Comparison of ENCODE assay signal across 7 mouse cellular contexts in genomic region chr2:70568198-70568941, GRCm38 (mm10). TPM values are rescaled to one million over a fixed set of nuclear protein-coding genes. Genes with fewer than 3 reads are reported as not detected.
DNase-seq lines count a peak whose midpoint lies in the region; ATAC-seq lines count a peak whose summit lies in the region.

No protein-coding gene starts in this region.

- peaks cover 30% of the 10 kb centered on the region for H3K4me1 ChIP-seq in forebrain, embryonic 11.5 days (replicated peaks; ENCODE audit: control insufficient read depth, insufficient read depth, low read length)
- H3K4me1 ChIP-seq in limb, embryonic 15.5 days = peaks cover 38% of the 10 kb centered on the region
- peaks cover 20% of the 10 kb centered on the region for H3K4me1 ChIP-seq in stomach, embryonic 16.5 days (ENCODE audit: control insufficient read depth, insufficient read depth, low read length)

- H3K9ac ChIP-seq in forebrain, embryonic 11.5 days (ENCODE audit: low read length) = peak overlapping the region; percentile 1; the same call in 1 of the 2 replicates
- H3K9ac ChIP-seq in limb, embryonic 15.5 days = no peak overlapping the region
- no peak overlapping the region for H3K9ac ChIP-seq in stomach, embryonic 16.5 days (ENCODE audit: low read length)

- no peaks in the 10 kb centered on the region for H3K36me3 ChIP-seq in forebrain, embryonic 11.5 days (ENCODE audit: control insufficient read depth, insufficient read depth, low read length)
- H3K36me3 ChIP-seq in limb, embryonic 15.5 days = no peaks in the 10 kb centered on the region
- no peaks in the 10 kb centered on the region for H3K36me3 ChIP-seq in stomach, embryonic 16.5 days (ENCODE audit: control insufficient read depth, insufficient read depth, low read length)

- H3K27ac ChIP-seq in forebrain, embryonic 11.5 days (ENCODE audit: low read depth, low read length) = no peak overlapping the region
- H3K27ac ChIP-seq in limb, embryonic 15.5 days = no peak overlapping the region
- H3K27ac ChIP-seq in stomach, embryonic 16.5 days (ENCODE audit: low read length) = no peak overlapping the region

- H3K27me3 ChIP-seq in forebrain, embryonic 11.5 days (ENCODE audit: control insufficient read depth, insufficient read depth, low read length) = peaks cover 82% of the 10 kb centered on the region
- H3K27me3 ChIP-seq in limb, embryonic 15.5 days = peaks cover 98% of the 10 kb centered on the region
- H3K27me3 ChIP-seq in stomach, embryonic 16.5 days (ENCODE audit: control insufficient read depth, insufficient read depth, low read length) = peaks cover 82% of the 10 kb centered on the region

- peak overlapping the region; percentile 22 for H3K4me3 ChIP-seq in forebrain, embryonic 11.5 days (ENCODE audit: low read depth, low read length)
- peak overlapping the region; percentile 29 for H3K4me3 ChIP-seq in limb, embryonic 15.5 days
- peak overlapping the region; percentile 38 for H3K4me3 ChIP-seq in stomach, embryonic 16.5 days (replicated peaks; ENCODE audit: low read length)

- peak overlapping the region; percentile 45 for H3K4me2 ChIP-seq in forebrain, embryonic 11.5 days (ENCODE audit: low read depth, low read length, severe bottlenecking)
- peak overlapping the region; percentile 45 for H3K4me2 ChIP-seq in limb, embryonic 15.5 days
- H3K4me2 ChIP-seq in stomach, embryonic 16.5 days (ENCODE audit: low read depth, low read length) = peak overlapping the region; percentile 47

- ATAC-seq in forebrain, embryonic 11.5 days (replicated peaks; ENCODE audit: low FRiP score) = no peak
- no peak for ATAC-seq in limb, embryonic 15.5 days (ENCODE audit: insufficient number of reproducible peaks, low FRiP score, low TSS enrichment, low read depth)
- no peak for ATAC-seq in stomach, embryonic 16.5 days (ENCODE audit: insufficient read depth, low FRiP score)

- no peaks in the 10 kb centered on the region for H3K9me3 ChIP-seq in forebrain, embryonic 11.5 days (ENCODE audit: control insufficient read depth, low read length)
- no peaks in the 10 kb centered on the region for H3K9me3 ChIP-seq in limb, embryonic 15.5 days
- H3K9me3 ChIP-seq in stomach, embryonic 16.5 days (replicated peaks; ENCODE audit: control insufficient read depth, low read length) = no peaks in the 10 kb centered on the region

- peak; percentile 40 to 52 for DNase-seq in lung, postnatal 4 days
- DNase-seq in lung, postnatal 36 days = no peak
- peak; percentile 67 for DNase-seq in forebrain, embryonic 11.5 days (ENCODE audit: low spot score)
- no peak for DNase-seq in ovary, postnatal 10 days (ENCODE audit: low spot score)
- DNase-seq in Muller cell, postnatal 12 days (ENCODE audit: inconsistent ontology term) = no peak

- WGBS in forebrain, embryonic 11.5 days = 1% methylated on average over 34 of the region's 34 CpGs
- 1% methylated on average over 34 of the region's 34 CpGs for WGBS in limb, embryonic 15.5 days
- 1% methylated on average over 34 of the region's 34 CpGs for WGBS in stomach, embryonic 16.5 days

RNA-seq across cellular contexts. Expression of gene Gad1, which starts 15.5 kb away (rescaled TPM):
- 14.2 and 17.2 TPM in 2 replicates for polyA plus RNA-seq in forebrain, embryonic 11.5 days (2014; fragmentation: Nextera tagmentation; extraction: Ambion mirVana)
- 0.24 and 0.49 TPM in 2 replicates for polyA plus RNA-seq in limb, embryonic 15.5 days (2015; fragmentation: Nextera tagmentation; extraction: Ambion mirVana)
- polyA plus RNA-seq in stomach, embryonic 16.5 days (2015; fragmentation: Nextera tagmentation; extraction: Ambion mirVana) = 0.28 and 0.34 TPM in 2 replicates

RNA-seq across cellular contexts. Expression of gene Erich2, which starts 59.8 kb away (rescaled TPM):
- polyA plus RNA-seq in forebrain, embryonic 11.5 days (2014; fragmentation: Nextera tagmentation; extraction: Ambion mirVana) = 0.79 and 0.80 TPM in 2 replicates
- polyA plus RNA-seq in limb, embryonic 15.5 days (2015; fragmentation: Nextera tagmentation; extraction: Ambion mirVana) = 2.2 and 2.7 TPM in 2 replicates
- 2.6 and 2.7 TPM in 2 replicates for polyA plus RNA-seq in stomach, embryonic 16.5 days (2015; fragmentation: Nextera tagmentation; extraction: Ambion mirVana)

Comparison
In these comparisons a context has a peak if more than half of its experiments do, and no peak if none do; other contexts are left out.
1. DNase-seq: peak in lung, postnatal 4 days (2 of 2) and forebrain, embryonic 11.5 days (single experiment); none in lung, postnatal 36 days (single experiment), ovary, postnatal 10 days (single experiment) and Muller cell, postnatal 12 days (single experiment).
2. RNA of gene Gad1, which starts 15.5 kb away (polyA plus RNA-seq): 14.2 to 17.2 TPM in forebrain, embryonic 11.5 days; 0.24 to 0.49 TPM in limb, embryonic 15.5 days and 0.28 to 0.34 TPM in stomach, embryonic 16.5 days; every median in the first group is over 10 times any median in the second.
3. Peak in every context shown above with its lines, with median percentiles within 50 percentile points of each other: H3K4me2 ChIP-seq and H3K4me3 ChIP-seq.